Mouse (Mus musculus): ENCODE measurements around the gene Mrln.

The Mrln gene

GRCm38 (mm10) chr10:70255601-70256210 lies 51.2 kb downstream of the Mrln start:
- DNase-seq (ENCODE audit: low spot score), result no peak

GRCm38 (mm10) chr10:70257029-70257428 lies 52.6 kb downstream of the Mrln start:
- DNase-seq (ENCODE audit: low spot score), result no peak

- DNase-seq (ENCODE audit: low spot score), result no peak
Observed at GRCm38 (mm10) chr10:70260904-70261303, 56.4 kb downstream of the Mrln start.

DNA sequence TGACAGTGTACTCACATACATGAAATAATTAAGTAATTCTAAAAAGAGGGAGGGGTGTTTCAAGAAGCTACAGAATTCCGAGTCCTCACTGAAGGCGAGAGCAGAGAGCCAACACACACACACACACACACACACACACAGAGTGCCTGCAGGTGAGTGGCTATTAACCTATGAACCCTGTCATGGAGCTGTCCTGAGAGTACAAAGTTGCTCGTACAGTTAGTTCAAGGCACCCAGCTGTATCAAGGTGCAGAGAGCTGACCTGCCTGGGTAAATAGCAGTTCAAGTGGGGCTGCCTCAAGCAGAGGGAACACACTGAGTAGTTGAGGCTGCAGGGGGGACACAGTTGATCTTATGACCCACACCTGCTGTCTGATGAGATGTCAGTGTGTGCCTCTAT lies 57.6 kb downstream of the Mrln start:
- DNase-seq (ENCODE audit: low spot score), result no peak

DNA sequence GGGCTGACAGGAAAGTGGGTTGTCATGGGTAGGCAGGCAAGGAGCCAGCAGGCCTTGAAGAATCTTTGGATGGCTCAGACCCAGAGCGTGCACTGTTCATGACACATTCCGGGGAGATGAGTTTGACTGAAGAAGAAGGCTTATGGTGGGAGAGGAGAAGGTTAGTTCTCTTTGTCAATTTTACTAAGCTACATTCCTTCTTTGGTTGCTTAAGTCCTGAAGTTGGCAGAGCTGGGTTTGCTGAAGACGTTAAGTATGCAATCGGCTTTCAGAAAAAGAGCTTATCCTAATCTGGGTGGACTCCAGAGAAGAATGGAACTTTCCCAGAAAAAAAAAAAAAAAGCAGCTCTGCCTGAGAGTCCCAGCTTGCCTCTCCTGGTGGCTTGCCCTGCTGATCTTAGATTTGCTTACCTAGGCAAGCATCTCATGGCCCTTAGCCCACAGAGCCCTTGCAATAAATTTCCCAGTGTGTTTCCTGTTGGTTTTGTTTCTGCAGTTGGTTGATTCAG lies 59.3 kb downstream of the Mrln start:
- no peak for DNase-seq (ENCODE audit: low spot score)

GRCm38 (mm10) chr10:70264337-70265036 lies 60.0 kb downstream of the Mrln start:
- DNase-seq (ENCODE audit: low spot score), result no peak

GRCm38 (mm10) chr10:70266501-70266900 lies 62.0 kb downstream of the Mrln start:
- DNase-seq (ENCODE audit: low spot score), result no peak

GRCm38 (mm10) chr10:70268581-70269446 lies 64.3 kb downstream of the Mrln start:
- DNase-seq (ENCODE audit: low spot score), result no peak

Data from embryo, embryonic 10 days (tissue).